Mouse (Mus musculus): ENCODE measurements at regions not wholly inside any gene's neighbourhood (a gene's known extent, or its start where the extent isn't known, plus 50 kb on each side); places are given as distances from the start of the nearest gene placed in this dataset.

- in situ Hi-C loops (cut with MboI, MseI), result loop anchor here (5.0 to 10.0 kb wide), 4 partner anchors 36 to 907 kb away; partner anchors contain the start of gene Btg1 (in 1 of the 2)
Observed at GRCm38 (mm10) chr10:96408250-96408649, 208.6 kb upstream of the Btg1 start.

GRCm38 (mm10) chr10:96410028-96410427, 206.8 kb upstream of the Btg1 start:
- in situ Hi-C loops (cut with MboI, MseI), result loop anchor here in 1 of 2 experiments (5.0 kb wide), 1 partner anchor 47 kb away; no protein-coding TSS in a partner anchor

DNA sequence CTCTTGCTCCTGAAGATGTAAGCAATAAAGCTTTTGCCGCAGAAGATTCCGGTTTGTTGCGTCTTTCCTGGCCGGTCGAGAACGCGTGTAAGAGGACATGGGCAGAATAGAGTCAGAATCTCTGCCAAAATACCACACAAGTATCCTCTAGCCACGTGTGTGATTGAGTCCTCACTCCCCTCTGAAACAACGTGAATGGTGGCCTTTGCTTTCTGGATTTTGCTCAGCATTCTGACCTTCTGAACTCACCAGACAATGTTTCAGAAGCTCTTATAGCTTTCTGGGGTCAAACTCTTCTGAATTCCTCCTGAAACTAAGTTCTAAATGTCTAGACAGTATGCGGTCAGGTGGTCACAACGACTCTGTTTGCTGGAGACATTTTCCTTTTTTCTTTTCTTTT, 202.0 kb upstream of the Btg1 start:
- in situ Hi-C loops (cut with MboI, MseI), result loop anchor here in 1 of 2 experiments (5.0 kb wide), 1 partner anchor 42 kb away; no protein-coding TSS in a partner anchor

- in situ Hi-C loops (cut with MboI, MseI), result loop anchor here in 1 of 2 experiments (10.0 kb wide), 1 partner anchor 883 kb away; no protein-coding TSS in a partner anchor
Observed at GRCm38 (mm10) chr10:96421506-96421905, 195.3 kb upstream of the Btg1 start.

GRCm38 (mm10) chr10:96427407-96427806, 189.4 kb upstream of the Btg1 start:
- in situ Hi-C loops (cut with MboI, MseI), result loop anchor here in 1 of 2 experiments (10.0 kb wide), 1 partner anchor 877 kb away; no protein-coding TSS in a partner anchor

DNA sequence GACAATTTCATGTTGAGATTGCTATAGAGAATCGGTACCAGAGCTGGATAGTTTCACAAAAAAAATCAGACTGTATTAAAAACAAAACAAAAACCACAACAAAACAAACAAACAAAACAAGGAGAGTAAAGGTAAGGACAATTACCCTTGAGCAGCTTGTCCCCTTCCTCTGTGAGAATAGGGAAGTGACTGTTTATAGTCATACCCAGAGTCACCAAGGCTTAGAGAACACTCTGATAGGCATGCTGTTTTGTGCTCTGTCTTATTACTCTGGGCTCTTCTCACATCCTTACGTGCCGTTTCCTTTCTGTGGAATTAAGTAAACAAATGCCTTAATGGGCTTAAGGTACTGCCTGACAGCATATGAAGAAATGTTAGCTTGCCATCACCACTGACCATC, 186.7 kb upstream of the Btg1 start:
- in situ Hi-C loops (cut with MboI, MseI), result no loop called here

- in situ Hi-C loops (cut with MboI, MseI), result no loop called here
Observed at GRCm38 (mm10) chr10:96435109-96435508, 181.7 kb upstream of the Btg1 start.

DNA sequence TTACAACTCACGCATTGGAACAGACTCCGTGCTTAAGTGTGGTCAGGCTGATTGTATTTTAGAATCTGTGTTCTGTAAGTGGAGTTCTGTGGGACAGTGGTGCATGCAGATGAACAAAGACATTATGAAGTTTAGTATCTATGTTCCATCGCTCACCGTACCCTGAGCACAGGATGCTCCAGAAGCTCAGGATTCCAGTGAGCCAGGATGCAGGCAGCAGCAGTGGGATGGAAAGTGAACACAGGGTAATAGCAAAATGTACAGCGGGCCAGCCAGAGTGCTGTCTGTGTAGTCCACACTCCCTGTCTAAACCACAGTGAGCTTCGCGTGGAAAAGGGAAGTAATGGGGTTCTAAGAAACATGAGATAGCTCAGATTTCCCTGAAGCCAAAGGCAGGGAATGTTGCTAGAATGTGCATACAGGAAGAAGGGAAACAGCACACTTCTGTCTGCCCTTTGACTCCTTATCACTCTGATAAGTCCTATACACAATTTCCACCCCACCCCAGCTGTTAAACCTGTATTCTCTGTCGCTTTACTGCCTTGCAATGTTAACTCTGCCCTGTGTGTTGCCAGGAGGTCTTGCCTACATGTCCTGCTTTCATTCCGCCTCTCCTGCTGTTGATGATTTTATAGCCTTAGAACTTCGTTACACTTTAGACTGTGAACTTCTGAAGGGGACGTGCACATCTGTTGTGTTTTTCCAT, 178.3 kb upstream of the Btg1 start:
- in situ Hi-C loops (cut with MboI, MseI), result no loop called here

- in situ Hi-C loops (cut with MboI, MseI), result no loop called here
Observed at GRCm38 (mm10) chr10:96442165-96442564, 174.6 kb upstream of the Btg1 start.

- in situ Hi-C loops (cut with MboI, MseI), result no loop called here
Observed at GRCm38 (mm10) chr10:96450266-96450665, 166.5 kb upstream of the Btg1 start.

GRCm38 (mm10) chr10:96454857-96455256, 161.9 kb upstream of the Btg1 start:
- in situ Hi-C loops (cut with MboI, MseI), result loop anchor here in 1 of 2 experiments (5.0 kb wide), 1 partner anchor 43 kb away; no protein-coding TSS in a partner anchor

- in situ Hi-C loops (cut with MboI, MseI), result loop anchor here in 1 of 2 experiments (5.0 kb wide), 1 partner anchor 46 kb away; no protein-coding TSS in a partner anchor
Observed at GRCm38 (mm10) chr10:96458551-96458950, 158.3 kb upstream of the Btg1 start.

GRCm38 (mm10) chr10:96459186-96459585, 157.6 kb upstream of the Btg1 start:
- in situ Hi-C loops (cut with MboI, MseI), result loop anchor here in 1 of 2 experiments (5.0 kb wide), 1 partner anchor 47 kb away; no protein-coding TSS in a partner anchor

GRCm38 (mm10) chr10:96460151-96460550, 156.7 kb upstream of the Btg1 start:
- in situ Hi-C loops (cut with MboI, MseI), result loop anchor here in 1 of 2 experiments (5.0 kb wide), 1 partner anchor 147 kb away; no protein-coding TSS in a partner anchor

- in situ Hi-C loops (cut with MboI, MseI), result loop anchor here in 1 of 2 experiments (5.0 kb wide), 1 partner anchor 147 kb away; no protein-coding TSS in a partner anchor
Observed at GRCm38 (mm10) chr10:96460617-96461338, 156.0 kb upstream of the Btg1 start.

DNA sequence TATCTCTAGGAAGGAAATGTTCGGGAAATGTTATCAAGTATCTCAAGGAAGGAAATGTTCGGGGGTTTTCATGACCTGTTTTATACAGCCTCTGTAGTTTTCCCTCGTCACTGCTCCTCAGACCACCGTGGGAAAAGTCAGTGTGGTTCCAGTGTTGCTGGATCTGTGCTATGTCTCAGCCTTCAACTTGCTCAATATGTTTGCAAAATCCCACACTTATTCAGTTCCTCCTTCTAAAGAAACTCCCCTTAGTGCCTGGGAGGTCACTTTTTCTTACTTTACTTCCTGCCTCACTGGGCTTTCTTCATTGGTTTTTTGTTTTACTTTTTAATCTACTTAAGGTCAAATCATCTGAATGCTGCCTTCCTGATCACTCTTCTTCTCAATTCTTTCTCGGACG, 150.8 kb upstream of the Btg1 start:
- in situ Hi-C loops (cut with MboI, MseI), result loop anchor here in 1 of 2 experiments (5.0 kb wide), 2 partner anchors 66 to 134 kb away; no protein-coding TSS in a partner anchor

GRCm38 (mm10) chr10:96466845-96467244, 150.0 kb upstream of the Btg1 start:
- in situ Hi-C loops (cut with MboI, MseI), result loop anchor here in 1 of 2 experiments (5.0 kb wide), 2 partner anchors 65 to 135 kb away; no protein-coding TSS in a partner anchor

GRCm38 (mm10) chr10:96467661-96468060, 149.1 kb upstream of the Btg1 start:
- in situ Hi-C loops (cut with MboI, MseI), result loop anchor here in 1 of 2 experiments (5.0 kb wide), 2 partner anchors 65 to 135 kb away; no protein-coding TSS in a partner anchor

DNA sequence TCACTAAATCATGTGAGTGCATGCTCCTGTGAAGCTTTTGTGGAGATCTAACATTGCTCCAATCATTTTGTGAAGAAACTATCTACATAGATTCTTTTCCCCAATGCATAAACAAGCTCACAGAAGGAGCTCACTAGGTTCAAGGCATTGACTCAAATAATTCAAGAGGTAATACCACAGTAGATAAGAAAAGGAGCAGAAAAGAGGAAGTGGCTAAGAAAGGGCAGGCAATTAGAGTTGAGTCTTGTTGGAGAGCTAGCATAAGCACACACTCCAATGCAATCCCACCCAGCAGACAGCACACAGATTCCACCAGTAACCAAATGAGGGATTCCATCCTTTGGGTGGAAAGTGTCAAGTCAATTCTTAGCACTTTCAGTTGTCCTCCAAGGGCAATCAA, 145.3 kb upstream of the Btg1 start:
- in situ Hi-C loops (cut with MboI, MseI), result no loop called here

DNA sequence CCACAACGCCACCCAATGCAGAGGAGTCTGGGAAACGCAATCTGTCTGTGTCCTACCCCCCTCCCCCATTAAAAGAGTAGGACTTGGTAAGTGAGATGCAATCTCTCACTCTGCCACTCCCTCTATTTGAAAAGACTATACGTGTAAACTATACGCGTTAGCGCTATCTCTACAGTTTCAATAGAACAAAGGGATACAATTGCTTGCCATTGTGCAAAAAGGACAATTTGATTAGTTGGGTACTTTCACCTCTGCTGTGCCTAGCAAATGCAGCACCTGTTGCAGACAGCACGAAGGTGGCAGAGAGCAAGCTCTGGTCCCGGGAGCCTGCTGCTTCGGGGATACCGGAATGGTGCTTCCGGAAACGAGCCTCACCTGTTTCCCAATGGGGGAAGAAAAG, 137.5 kb upstream of the Btg1 start:
- in situ Hi-C loops (cut with MboI, MseI), result no loop called here

DNA sequence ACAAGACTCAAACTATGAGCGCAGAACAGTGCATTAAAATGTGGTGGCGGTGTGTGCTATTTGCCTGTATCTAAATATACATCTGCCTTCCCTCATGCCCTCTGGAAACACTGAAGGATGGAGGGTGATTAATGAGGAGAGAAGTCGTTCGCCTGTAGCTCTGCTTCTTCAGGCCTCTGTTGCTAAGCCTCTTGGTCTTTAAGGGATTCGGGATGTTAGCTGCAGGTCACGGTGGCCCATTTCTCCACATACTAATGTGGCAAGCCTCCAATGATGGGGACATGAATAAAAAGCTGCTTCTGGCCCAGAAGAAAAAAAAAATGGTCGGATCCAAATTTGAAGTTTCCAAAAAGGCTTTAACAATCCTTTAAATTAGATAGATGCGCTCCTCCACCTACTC, 137.0 kb upstream of the Btg1 start:
- in situ Hi-C loops (cut with MboI, MseI), result loop anchor here in 1 of 2 experiments (5.0 kb wide), 2 partner anchors 53 to 838 kb away; no protein-coding TSS in a partner anchor
